Mouse (Mus musculus) heart, embryonic 14.5 days (tissue): ENCODE measurements at regions not wholly inside any gene's neighbourhood (a gene's known extent, or its start where the extent isn't known, plus 50 kb on each side); places are given as distances from the start of the nearest gene placed in this dataset.

ENCODE experiments used
- ATAC-seq: fragments of 200-750 bp; cut with Nextera tagmentation; 2 replicates; pipeline ENCODE4 v1.8.0; 2017; ENCODE audit warnings: low read depth, moderate TSS enrichment; ENCODE audit not compliant: insufficient number of reproducible peaks, insufficient read depth, low FRiP score
- H3K27ac ChIP-seq, 2 experiments: fragments of 200-500 bp in 1 of 2; fragments of 300-500 bp in 1 of 2; sonication (generic) in 1 of 2; replicated peaks in 1 of 2; 2 replicates each; pipeline ENCODE4 v1.5.1; 2012 to 2014; ENCODE audit warnings: low read depth in 2 of 2, low read length in 2 of 2, control low read depth in 1 of 2, mild to moderate bottlenecking in 1 of 2, mixed read lengths in 1 of 2; ENCODE audit not compliant: control insufficient read depth in 1 of 2, insufficient read depth in 1 of 2
- H3K27me3 ChIP-seq: fragments of 300-500 bp; sonication (generic); 2 replicates; pipeline ENCODE4 v1.6.1; 2014; ENCODE audit warnings: mild to moderate bottlenecking, low read length, control low read depth; ENCODE audit not compliant: control insufficient read depth, insufficient read depth
- H3K36me3 ChIP-seq: fragments of 300-500 bp; sonication (generic); 2 replicates; pipeline ENCODE4 v1.6.1; 2014; ENCODE audit warnings: mild to moderate bottlenecking, control low read depth, low read length, mixed read lengths; ENCODE audit not compliant: control insufficient read depth, insufficient read depth
- H3K4me1 ChIP-seq, 2 experiments: fragments of 200-500 bp in 1 of 2; fragments of 300-500 bp in 1 of 2; sonication (generic) in 1 of 2; 2 replicates each; pipeline ENCODE4 v1.6.1; 2012 to 2014; ENCODE audit warnings: low read length in 2 of 2, control low read depth in 1 of 2, mixed read lengths in 1 of 2; ENCODE audit not compliant: control insufficient read depth in 2 of 2, insufficient read depth in 2 of 2
- H3K4me2 ChIP-seq: fragments of 300-500 bp; sonication (generic); 2 replicates; pipeline ENCODE4 v1.6.1; 2014; ENCODE audit warnings: mild to moderate bottlenecking, low read length
- H3K4me3 ChIP-seq, 2 experiments: fragments of 200-500 bp in 1 of 2; fragments of 300-500 bp in 1 of 2; sonication (generic) in 1 of 2; 2 replicates each; pipeline ENCODE4 v1.5.1; 2012 to 2014; ENCODE audit warnings: low read length in 2 of 2, mild to moderate bottlenecking in 2 of 2, control low read depth in 1 of 2, low read depth in 1 of 2, moderate library complexity in 1 of 2; ENCODE audit not compliant: control insufficient read depth in 1 of 2, insufficient read depth in 1 of 2
- H3K9ac ChIP-seq: fragments of 300-500 bp; sonication (generic); 2 replicates; pipeline ENCODE4 v1.6.1; 2014; ENCODE audit warnings: mild to moderate bottlenecking, low read length
- H3K9me3 ChIP-seq: fragments of 300-500 bp; sonication (generic); 2 replicates; pipeline ENCODE4 v1.6.1; 2016; ENCODE audit warnings: low read length, control low read depth; ENCODE audit not compliant: control insufficient read depth
- WGBS: fragments of 180-500 bp; shearing (Covaris S2); extraction: QIAGEN DNeasy Blood & Tissue Kit; methylation state at CpG from one replicate; pipeline ENCODE4 v1.1.7; 2014; 5-methylcytosine and 5-hydroxymethylcytosine counted together

GRCm38 (mm10) chr8:8241755-8242501 lies 419.1 kb downstream of the Efnb2 start:
- ATAC-seq, result peak; percentile 76; the same call in 1 of the 2 replicates
- Histone ChIP-seq H3K36me3 (no peaks in the 10 kb centered on the region), H3K27ac (peak overlapping the region; percentile 20 to 57; a peak in 3 of 4 replicates), H3K4me2 (no peak overlapping the region), H3K9ac (no peak overlapping the region), H3K27me3 (no peaks in the 10 kb centered on the region), H3K4me3 (no peak overlapping the region), H3K4me1 (peaks cover 13 to 20% of the 10 kb centered on the region in 2 experiments), H3K9me3 (no peaks in the 10 kb centered on the region)
- WGBS, result 2% methylated on average over 3 of the region's 3 CpGs

- 78% methylated on average over 9 of the region's 9 CpGs for WGBS
- no peak for ATAC-seq
- no peak overlapping the region for H3K9ac ChIP-seq
- no peaks in the 10 kb centered on the region for H3K9me3 ChIP-seq
- H3K4me1 ChIP-seq, result peaks cover 13 to 20% of the 10 kb centered on the region in 2 experiments
- H3K4me2 ChIP-seq, result no peak overlapping the region
- no peaks in the 10 kb centered on the region for H3K36me3 ChIP-seq
- no peak overlapping the region for H3K4me3 ChIP-seq
- H3K27me3 ChIP-seq, result no peaks in the 10 kb centered on the region
- no peak overlapping the region for H3K27ac ChIP-seq
These were observed 419.9 kb downstream of the Efnb2 start for GRCm38 (mm10) chr8:8241051-8241688.

GRCm38 (mm10) chr8:8239489-8239888 lies 421.6 kb downstream of the Efnb2 start:
- H3K27me3 ChIP-seq, result no peaks in the 10 kb centered on the region
- no peaks in the 10 kb centered on the region for H3K36me3 ChIP-seq
- no peak overlapping the region for H3K4me2 ChIP-seq
- no peaks in the 10 kb centered on the region for H3K9me3 ChIP-seq
- peaks cover 13 to 20% of the 10 kb centered on the region in 2 experiments for H3K4me1 ChIP-seq
- H3K4me3 ChIP-seq, result no peak overlapping the region
- H3K27ac ChIP-seq, result no peak overlapping the region
- 56% methylated on average over 12 of the region's 12 CpGs for WGBS
- H3K9ac ChIP-seq, result no peak overlapping the region
- no peak for ATAC-seq

GRCm38 (mm10) chr8:8238051-8238450 lies 423.0 kb downstream of the Efnb2 start:
- Histone ChIP-seq H3K4me2 (no peak overlapping the region), H3K4me1 (peaks cover 13 to 20% of the 10 kb centered on the region in 2 experiments), H3K4me3 (no peak overlapping the region), H3K9ac (no peak overlapping the region), H3K27me3 (no peaks in the 10 kb centered on the region), H3K9me3 (no peaks in the 10 kb centered on the region), H3K27ac (no peak overlapping the region), H3K36me3 (no peaks in the 10 kb centered on the region)
- no peak for ATAC-seq
- 30% methylated on average over 6 of the region's 6 CpGs for WGBS

GRCm38 (mm10) chr8:8233616-8234015 lies 427.4 kb downstream of the Efnb2 start:
- Histone ChIP-seq H3K4me2 (no peak overlapping the region), H3K36me3 (no peaks in the 10 kb centered on the region), H3K4me3 (no peak overlapping the region), H3K9me3 (no peaks in the 10 kb centered on the region), H3K27ac (no peak overlapping the region), H3K4me1 (peaks cover 3 to 8% of the 10 kb centered on the region in 2 experiments; a peak in 2 of 4 replicates), H3K27me3 (no peaks in the 10 kb centered on the region), H3K9ac (no peak overlapping the region)
- ATAC-seq, result no peak
- 60% methylated on average over 3 of the region's 3 CpGs for WGBS

GRCm38 (mm10) chr8:8233156-8233555 lies 427.9 kb downstream of the Efnb2 start:
- WGBS, result 93% methylated on average over 4 of the region's 4 CpGs
- no peaks in the 10 kb centered on the region for H3K36me3 ChIP-seq
- H3K4me2 ChIP-seq, result no peak overlapping the region

GRCm38 (mm10) chr8:8231996-8232632 lies 428.9 kb downstream of the Efnb2 start:
- Histone ChIP-seq H3K36me3 (no peaks in the 10 kb centered on the region), H3K9ac (no peak overlapping the region), H3K4me2 (no peak overlapping the region), H3K4me1 (peaks cover under 1 to 2% of the 10 kb centered on the region in 2 experiments; a peak in 2 of 4 replicates), H3K4me3 (no peak overlapping the region), H3K27ac (no peak overlapping the region), H3K9me3 (no peaks in the 10 kb centered on the region), H3K27me3 (no peaks in the 10 kb centered on the region)
- ATAC-seq, result no peak
- 83% methylated on average over 13 of the region's 13 CpGs for WGBS

More at GRCm38 (mm10) chr8:8233156-8233555, 427.9 kb downstream of the Efnb2 start:
- no peak overlapping the region for H3K27ac ChIP-seq
- no peaks in the 10 kb centered on the region for H3K27me3 ChIP-seq
- no peak overlapping the region for H3K4me3 ChIP-seq
- H3K9ac ChIP-seq, result no peak overlapping the region
- ATAC-seq, result no peak
- H3K9me3 ChIP-seq, result no peaks in the 10 kb centered on the region
- H3K4me1 ChIP-seq, result peaks cover 3 to 8% of the 10 kb centered on the region in 2 experiments; a peak in 2 of 4 replicates
